Mouse (Mus musculus): Measurements from ENCODE around the gene Pnkd. TPM values are rescaled to one million over a fixed set of nuclear protein-coding genes. Genes with fewer than 3 reads are reported as not detected.
A peak's percentile ranks its signal among the peaks of the same experiment; 100 is the strongest.

The Pnkd gene
- polyA plus RNA-seq, 1 experiment from 2014 or later: 132 TPM

GRCm38 (mm10) chr1:74296477-74296876 lies 11.7 kb downstream of the Pnkd start:
- WGBS: 7% methylated on average over 6 of the region's 6 CpGs
- H3K9ac ChIP-seq (replicated peaks; ENCODE audit: low read depth, low read length): no peak overlapping the region
- H3K9me3 ChIP-seq (ENCODE audit: control insufficient read depth, low read depth, low read length): no peaks in the 10 kb centered on the region
- ATAC-seq (ENCODE audit: insufficient number of reproducible peaks, insufficient read depth, low FRiP score, low read depth): no peak
- H3K4me3 ChIP-seq (ENCODE audit: low read depth, low read length): 0 out of 2 replicates have a peak overlapping the region, but pooled peaks have one; percentile 0
- peak overlapping the region; percentile 33 for H3K4me2 ChIP-seq (replicated peaks; ENCODE audit: low read depth, low read length)
- H3K4me1 ChIP-seq (ENCODE audit: control insufficient read depth, insufficient read depth, low read length): peaks cover 57% of the 10 kb centered on the region
- peak overlapping the region; percentile 98 for H3K27ac ChIP-seq (ENCODE audit: low read length)
- H3K27me3 ChIP-seq (ENCODE audit: control insufficient read depth, insufficient read depth, low read length): no peaks in the 10 kb centered on the region
- H3K36me3 ChIP-seq (ENCODE audit: control insufficient read depth, insufficient read depth, low read length): peaks cover 15% of the 10 kb centered on the region

- Histone ChIP-seq H3K9ac (replicated peaks; ENCODE audit: low read depth, low read length) (no peak overlapping the region), H3K27me3 (ENCODE audit: control insufficient read depth, insufficient read depth, low read length) (no peaks in the 10 kb centered on the region), H3K27ac (ENCODE audit: low read length) (peak overlapping the region; percentile 98), H3K4me1 (ENCODE audit: control insufficient read depth, insufficient read depth, low read length) (peaks cover 58% of the 10 kb centered on the region), H3K9me3 (ENCODE audit: control insufficient read depth, low read depth, low read length) (no peaks in the 10 kb centered on the region), H3K4me3 (ENCODE audit: low read depth, low read length) (no peak overlapping the region), H3K4me2 (replicated peaks; ENCODE audit: low read depth, low read length) (peak overlapping the region; percentile 33; the same call in 1 of the 2 replicates), H3K36me3 (ENCODE audit: control insufficient read depth, insufficient read depth, low read length) (peaks cover 8% of the 10 kb centered on the region)
- 28% methylated on average over 3 of the region's 3 CpGs for WGBS
- ATAC-seq (ENCODE audit: insufficient number of reproducible peaks, insufficient read depth, low FRiP score, low read depth): no peak
These were observed 12.5 kb downstream of the Pnkd start for GRCm38 (mm10) chr1:74297269-74297668.

- H3K27ac ChIP-seq (ENCODE audit: low read length): peak overlapping the region; percentile 98; the same call in 1 of the 2 replicates
- H3K36me3 ChIP-seq (ENCODE audit: control insufficient read depth, insufficient read depth, low read length): no peaks in the 10 kb centered on the region
- 87% methylated on average over 5 of the region's 5 CpGs for WGBS
- no peaks in the 10 kb centered on the region for H3K9me3 ChIP-seq (ENCODE audit: control insufficient read depth, low read depth, low read length)
- ATAC-seq (ENCODE audit: insufficient number of reproducible peaks, insufficient read depth, low FRiP score, low read depth): no peak
- no peak overlapping the region for H3K4me3 ChIP-seq (ENCODE audit: low read depth, low read length)
- no peak overlapping the region for H3K4me2 ChIP-seq (replicated peaks; ENCODE audit: low read depth, low read length)
- H3K4me1 ChIP-seq (ENCODE audit: control insufficient read depth, insufficient read depth, low read length): peaks cover 65% of the 10 kb centered on the region
- H3K27me3 ChIP-seq (ENCODE audit: control insufficient read depth, insufficient read depth, low read length): no peaks in the 10 kb centered on the region
- H3K9ac ChIP-seq (replicated peaks; ENCODE audit: low read depth, low read length): no peak overlapping the region
These were observed 13.5 kb downstream of the Pnkd start for GRCm38 (mm10) chr1:74298157-74298750.

- no peak overlapping the region for H3K4me2 ChIP-seq (replicated peaks; ENCODE audit: low read depth, low read length)
- no peaks in the 10 kb centered on the region for H3K36me3 ChIP-seq (ENCODE audit: control insufficient read depth, insufficient read depth, low read length)
- peaks cover 58% of the 10 kb centered on the region for H3K4me1 ChIP-seq (ENCODE audit: control insufficient read depth, insufficient read depth, low read length)
- no peaks in the 10 kb centered on the region for H3K9me3 ChIP-seq (ENCODE audit: control insufficient read depth, low read depth, low read length)
- peak overlapping the region; percentile 45; the same call in 1 of the 2 replicates for H3K27ac ChIP-seq (ENCODE audit: low read length)
- H3K9ac ChIP-seq (replicated peaks; ENCODE audit: low read depth, low read length): no peak overlapping the region
- 67% methylated on average over 5 of the region's 5 CpGs for WGBS
- H3K4me3 ChIP-seq (ENCODE audit: low read depth, low read length): no peak overlapping the region
- H3K27me3 ChIP-seq (ENCODE audit: control insufficient read depth, insufficient read depth, low read length): no peaks in the 10 kb centered on the region
- ATAC-seq (ENCODE audit: insufficient number of reproducible peaks, insufficient read depth, low FRiP score, low read depth): no peak
These were observed 14.3 kb downstream of the Pnkd start for GRCm38 (mm10) chr1:74298996-74299395.

GRCm38 (mm10) chr1:74300347-74301110 lies 15.8 kb downstream of the Pnkd start:
- H3K36me3 ChIP-seq (ENCODE audit: control insufficient read depth, insufficient read depth, low read length): no peaks in the 10 kb centered on the region
- no peak overlapping the region for H3K4me2 ChIP-seq (replicated peaks; ENCODE audit: low read depth, low read length)
- H3K4me3 ChIP-seq (ENCODE audit: low read depth, low read length): no peak overlapping the region
- H3K27ac ChIP-seq (ENCODE audit: low read length): peak overlapping the region; percentile 35; the same call in 1 of the 2 replicates
- peaks cover 45% of the 10 kb centered on the region for H3K4me1 ChIP-seq (ENCODE audit: control insufficient read depth, insufficient read depth, low read length)
- no peak overlapping the region for H3K9ac ChIP-seq (replicated peaks; ENCODE audit: low read depth, low read length)
- WGBS: 65% methylated on average over 6 of the region's 6 CpGs
- no peaks in the 10 kb centered on the region for H3K27me3 ChIP-seq (ENCODE audit: control insufficient read depth, insufficient read depth, low read length)
- ATAC-seq (ENCODE audit: insufficient number of reproducible peaks, insufficient read depth, low FRiP score, low read depth): no peak
- H3K9me3 ChIP-seq (ENCODE audit: control insufficient read depth, low read depth, low read length): no peaks in the 10 kb centered on the region

- 87% methylated on average over 7 of the region's 7 CpGs for WGBS
- no peaks in the 10 kb centered on the region for H3K9me3 ChIP-seq (ENCODE audit: control insufficient read depth, low read depth, low read length)
- no peak overlapping the region for H3K27ac ChIP-seq (ENCODE audit: low read length)
- H3K36me3 ChIP-seq (ENCODE audit: control insufficient read depth, insufficient read depth, low read length): no peaks in the 10 kb centered on the region
- H3K9ac ChIP-seq (replicated peaks; ENCODE audit: low read depth, low read length): no peak overlapping the region
- no peaks in the 10 kb centered on the region for H3K27me3 ChIP-seq (ENCODE audit: control insufficient read depth, insufficient read depth, low read length)
- peaks cover 28% of the 10 kb centered on the region for H3K4me1 ChIP-seq (ENCODE audit: control insufficient read depth, insufficient read depth, low read length)
- H3K4me3 ChIP-seq (ENCODE audit: low read depth, low read length): no peak overlapping the region
- ATAC-seq (ENCODE audit: insufficient number of reproducible peaks, insufficient read depth, low FRiP score, low read depth): no peak
- peak overlapping the region; percentile 70 for H3K4me2 ChIP-seq (replicated peaks; ENCODE audit: low read depth, low read length)
These were observed 17.5 kb downstream of the Pnkd start for GRCm38 (mm10) chr1:74302229-74302628.

GRCm38 (mm10) chr1:74302835-74303234 lies 18.1 kb downstream of the Pnkd start:
- Histone ChIP-seq H3K9me3 (ENCODE audit: control insufficient read depth, low read depth, low read length) (no peaks in the 10 kb centered on the region), H3K9ac (replicated peaks; ENCODE audit: low read depth, low read length) (no peak overlapping the region), H3K36me3 (ENCODE audit: control insufficient read depth, insufficient read depth, low read length) (no peaks in the 10 kb centered on the region), H3K27me3 (ENCODE audit: control insufficient read depth, insufficient read depth, low read length) (no peaks in the 10 kb centered on the region), H3K4me2 (replicated peaks; ENCODE audit: low read depth, low read length) (peak overlapping the region; percentile 70), H3K4me1 (ENCODE audit: control insufficient read depth, insufficient read depth, low read length) (peaks cover 22% of the 10 kb centered on the region), H3K4me3 (ENCODE audit: low read depth, low read length) (peak overlapping the region; percentile 71), H3K27ac (ENCODE audit: low read length) (no peak overlapping the region)
- no peak for ATAC-seq (ENCODE audit: insufficient number of reproducible peaks, insufficient read depth, low FRiP score, low read depth)
- WGBS: 68% methylated on average over 2 of the region's 2 CpGs

GRCm38 (mm10) chr1:74303509-74304338 lies 19.0 kb downstream of the Pnkd start:
- H3K9ac ChIP-seq (replicated peaks; ENCODE audit: low read depth, low read length): peak overlapping the region; percentile 88
- H3K36me3 ChIP-seq (ENCODE audit: control insufficient read depth, insufficient read depth, low read length): no peaks in the 10 kb centered on the region
- peak overlapping the region; percentile 70 for H3K4me2 ChIP-seq (replicated peaks; ENCODE audit: low read depth, low read length)
- peak overlapping the region; percentile 91 for H3K27ac ChIP-seq (ENCODE audit: low read length)
- peaks cover 14% of the 10 kb centered on the region; the same call in 1 of the 2 replicates for H3K4me1 ChIP-seq (ENCODE audit: control insufficient read depth, insufficient read depth, low read length)
- ATAC-seq (ENCODE audit: insufficient number of reproducible peaks, insufficient read depth, low FRiP score, low read depth): peak; percentile 80
- H3K9me3 ChIP-seq (ENCODE audit: control insufficient read depth, low read depth, low read length): no peaks in the 10 kb centered on the region
- no peaks in the 10 kb centered on the region for H3K27me3 ChIP-seq (ENCODE audit: control insufficient read depth, insufficient read depth, low read length)
- under 1% methylated on average over 55 of the region's 56 CpGs for WGBS
- H3K4me3 ChIP-seq (ENCODE audit: low read depth, low read length): peak overlapping the region; percentile 71
